Mouse (Mus musculus) gastrocnemius, postnatal 25 days (tissue): Measurements from ENCODE around the gene Gaa. TPM values are rescaled to one million over a fixed set of nuclear protein-coding genes. Genes with fewer than 3 reads are reported as not detected.
"Not testable (repeated sequence)": the region's sequence is repeated elsewhere in the genome, so short reads cannot be mapped to it uniquely, and the experiment has no call there.

Experiments
- DNase-seq: peaks from one replicate; pipeline ENCODE4 v3.0.0; 2022
- total RNA-seq, 2 experiments: library from RNA; stranded (reverse); gene quantifications; 1 replicate in 1 of 2; 2 replicates in 1 of 2; pipeline ENCODE4 v1.2.3; 2021

Gene Gaa
- total RNA-seq, 2 experiments from 2014 or later: 110 to 138 TPM

- no peak for DNase-seq
Observed at GRCm38 (mm10) chr11:119252854-119253541, 14.7 kb upstream of the Gaa start.

- not testable (repeated sequence) for DNase-seq
Observed at GRCm38 (mm10) chr11:119256557-119256956, 11.1 kb upstream of the Gaa start.

- DNase-seq: no peak
Observed at GRCm38 (mm10) chr11:119258216-119258571, 9.5 kb upstream of the Gaa start.

- DNase-seq: peak; percentile 65
Observed at GRCm38 (mm10) chr11:119258572-119259322, 8.9 kb upstream of the Gaa start.

- DNase-seq: no peak
Observed at GRCm38 (mm10) chr11:119259977-119260376, 7.7 kb upstream of the Gaa start.

GRCm38 (mm10) chr11:119264413-119264812, 3.3 kb upstream of the Gaa start:
- DNase-seq: no peak

GRCm38 (mm10) chr11:119265811-119266210, 1.9 kb upstream of the Gaa start:
- no peak for DNase-seq

GRCm38 (mm10) chr11:119267241-119267674, 429 bp upstream of the Gaa start:
- DNase-seq: peak; percentile 32

- no peak for DNase-seq
Observed at GRCm38 (mm10) chr11:119268557-119269195, 989 bp downstream of the Gaa start.

GRCm38 (mm10) chr11:119272492-119272891, 4.8 kb downstream of the Gaa start:
- not testable (repeated sequence) for DNase-seq

GRCm38 (mm10) chr11:119273186-119273930, 5.7 kb downstream of the Gaa start:
- DNase-seq: no peak

GRCm38 (mm10) chr11:119281030-119281429, 13.3 kb downstream of the Gaa start:
- DNase-seq: no peak

GRCm38 (mm10) chr11:119285791-119286527, 18.3 kb downstream of the Gaa start:
- no peak for DNase-seq

GRCm38 (mm10) chr11:119287207-119287992, 19.7 kb downstream of the Gaa start:
- DNase-seq: no peak

- DNase-seq: not testable (repeated sequence)
Observed at GRCm38 (mm10) chr11:119292861-119293260, 25.2 kb downstream of the Gaa start.

- no peak for DNase-seq
Observed at GRCm38 (mm10) chr11:119297996-119298395, 30.3 kb downstream of the Gaa start.

- no peak for DNase-seq
Observed at GRCm38 (mm10) chr11:119298917-119299316, 31.2 kb downstream of the Gaa start.

GRCm38 (mm10) chr11:119299391-119300245, 31.9 kb downstream of the Gaa start, which contains the start of gene Eif4a3:
TSS of gene Eif4a3 (minus strand) at chr11:119300089.
- DNase-seq: peak; percentile 94

GRCm38 (mm10) chr11:119300246-119300935, 32.7 kb downstream of the Gaa start:
- DNase-seq: no peak
